Mouse (Mus musculus) adrenal gland, adult 8-10 months (tissue): ENCODE data around the gene Xbp1. TPM values are rescaled to one million over a fixed set of nuclear protein-coding genes. Genes with fewer than 3 reads are reported as not detected.
"Not testable (repeated sequence)": the region's sequence is repeated elsewhere in the genome, so short reads cannot be mapped to it uniquely, and the experiment has no call there.

Experiments
- DNase-seq: peaks from one replicate; pipeline ENCODE4 v3.0.0; 2022
- total RNA-seq, 4 experiments: library from RNA; stranded (reverse); gene quantifications; 2 replicates each; pipeline ENCODE4 v1.2.4; 2022

The Xbp1 gene
- total RNA-seq, 4 experiments from 2014 or later: 163 to 269 (median 179) TPM

DNA sequence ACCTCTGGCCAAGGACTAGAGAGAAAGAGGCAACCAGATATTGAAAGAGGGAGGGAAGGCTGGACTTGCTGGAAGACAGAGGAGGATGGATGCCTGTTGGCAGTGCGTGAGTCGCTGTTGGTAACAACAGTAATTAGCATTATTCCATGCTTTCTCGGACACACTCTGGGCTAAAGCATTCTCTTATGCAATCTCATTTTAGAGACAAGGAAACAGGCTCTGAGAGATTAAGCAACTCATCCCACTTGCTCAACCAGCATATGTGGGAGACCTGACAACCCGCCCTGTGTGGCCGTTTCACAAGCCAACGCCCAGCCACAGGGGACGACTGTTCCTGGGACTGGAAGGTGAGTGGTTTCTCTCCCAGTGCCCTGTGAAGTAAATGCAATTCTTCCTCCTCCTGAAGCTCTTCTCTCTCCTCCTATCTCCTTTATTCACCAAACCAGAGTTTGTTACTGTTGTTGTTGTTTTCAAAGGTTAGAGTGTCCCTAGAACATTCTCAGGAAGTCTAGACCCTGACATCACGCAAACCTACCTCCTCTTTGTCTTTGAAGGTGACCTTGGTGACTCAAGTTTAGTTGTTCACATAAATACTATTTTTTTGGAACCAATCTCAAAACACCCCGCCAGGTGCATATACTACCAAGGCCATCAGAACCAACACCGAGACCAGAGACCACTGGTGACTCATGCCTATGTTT is 18.0 kb upstream of the Xbp1 start:
- DNase-seq: peak; percentile 54

DNA sequence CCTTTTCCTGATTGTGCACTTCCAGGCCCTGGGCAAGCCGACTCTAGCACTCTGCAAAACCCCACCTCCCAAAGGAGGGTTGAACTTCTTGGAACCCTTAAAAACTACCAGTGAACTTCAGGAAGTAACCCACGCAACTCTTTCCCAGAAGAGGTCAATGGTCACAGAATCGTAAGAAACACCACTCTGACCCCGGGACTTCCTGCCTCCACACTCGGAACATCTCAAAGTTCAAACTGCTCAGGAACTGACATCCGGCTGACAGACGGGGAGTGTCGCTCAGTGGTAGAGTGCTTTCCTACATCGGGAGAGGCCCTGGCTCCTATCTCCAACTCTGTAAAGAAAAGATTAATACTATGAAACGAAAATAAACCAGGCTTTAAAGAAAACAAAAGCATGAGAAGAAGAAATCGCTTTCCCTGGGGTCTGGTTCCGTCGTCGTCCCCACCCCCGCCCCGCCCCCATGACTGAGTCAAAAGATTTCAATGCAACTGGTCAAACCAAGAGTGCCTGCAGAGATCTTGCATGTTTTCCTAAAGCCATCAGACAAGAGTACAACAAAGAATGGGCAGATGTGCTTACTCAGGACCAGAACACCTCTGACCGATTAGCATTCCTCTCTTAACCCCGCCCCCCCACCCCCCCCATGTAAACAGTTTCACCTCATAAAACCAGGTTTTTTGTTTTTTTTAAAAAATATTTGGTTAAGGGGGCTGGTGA is 14.4 kb upstream of the Xbp1 start:
- DNase-seq: peak; percentile 48

DNA sequence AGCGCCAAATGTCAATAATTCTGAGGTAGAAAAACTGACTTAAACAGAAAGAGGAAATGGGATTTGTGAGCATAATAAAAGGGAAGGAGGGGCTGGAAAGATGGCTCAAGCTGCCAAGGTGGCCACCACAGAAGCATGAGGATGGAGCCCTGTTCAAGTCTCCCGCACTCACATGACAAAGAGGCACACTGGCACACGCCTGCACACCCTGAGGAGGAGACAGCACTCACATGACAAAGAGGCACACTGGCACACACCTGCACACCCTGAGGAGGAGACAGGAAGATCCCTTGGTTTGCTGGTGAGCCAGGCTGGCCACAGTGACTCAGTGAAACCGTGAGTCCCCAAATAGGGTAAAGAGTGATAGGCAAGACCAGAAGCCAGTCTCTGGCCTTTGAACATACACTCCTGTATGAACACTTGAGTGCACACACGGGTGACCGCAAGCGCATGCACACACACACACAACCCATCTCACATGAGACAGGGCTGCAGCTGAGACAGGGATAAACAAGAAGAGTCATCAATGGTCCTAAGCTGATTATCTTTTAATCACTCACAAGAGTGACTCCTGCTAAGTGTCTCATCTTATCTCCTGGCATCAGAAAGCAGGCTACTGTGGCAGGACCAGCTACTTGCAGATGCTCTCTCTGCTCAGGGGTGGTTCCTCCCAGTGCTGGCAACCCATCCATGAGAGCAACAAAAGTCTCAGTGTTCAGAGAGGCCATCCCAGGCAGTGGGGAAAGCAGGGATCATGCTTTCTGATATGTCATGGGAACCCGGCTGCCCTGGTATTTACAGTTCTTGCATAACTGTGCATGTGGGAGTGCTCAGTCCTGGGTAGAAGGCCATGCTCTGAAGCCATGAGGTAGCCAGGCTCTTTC is 11.0 kb upstream of the Xbp1 start:
- DNase-seq: no peak

- DNase-seq: no peak
Observed at GRCm38 (mm10) chr11:5510099-5510391, 10.4 kb upstream of the Xbp1 start.

GRCm38 (mm10) chr11:5510686-5511085 is 9.8 kb upstream of the Xbp1 start:
- not testable (repeated sequence) for DNase-seq

DNA sequence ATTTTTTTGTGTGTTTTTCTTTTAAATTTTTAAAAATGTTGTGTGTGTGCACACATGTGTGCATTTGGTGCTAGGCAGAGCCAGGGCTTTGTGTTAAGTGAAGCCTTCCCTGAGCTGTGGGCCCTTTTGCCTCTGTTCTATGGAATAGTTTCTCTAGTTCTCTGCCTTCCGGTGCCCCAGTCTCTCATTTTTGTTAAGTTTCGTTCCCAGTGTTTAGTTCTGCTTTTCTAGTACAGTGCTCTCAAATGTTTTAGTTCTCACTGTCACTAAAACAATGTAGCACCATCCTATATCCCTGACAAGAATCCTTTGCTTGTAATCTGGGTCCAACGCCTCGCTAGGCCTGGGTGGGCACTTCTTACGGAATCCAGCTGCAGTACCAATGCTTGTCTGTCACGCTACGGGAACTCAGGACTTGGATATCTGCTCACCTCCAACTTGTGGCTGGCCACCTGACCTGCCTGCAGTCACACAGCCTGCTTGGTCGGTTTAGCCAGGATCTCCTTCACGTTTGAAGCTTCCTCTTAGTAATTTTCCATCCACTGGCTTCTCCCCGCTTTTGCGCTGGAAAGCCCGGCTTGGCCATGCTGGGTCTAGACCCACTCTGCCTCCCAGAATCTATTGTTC is 8.2 kb upstream of the Xbp1 start:
- DNase-seq: no peak

GRCm38 (mm10) chr11:5512961-5513360 is 7.5 kb upstream of the Xbp1 start:
- DNase-seq: no peak

DNA sequence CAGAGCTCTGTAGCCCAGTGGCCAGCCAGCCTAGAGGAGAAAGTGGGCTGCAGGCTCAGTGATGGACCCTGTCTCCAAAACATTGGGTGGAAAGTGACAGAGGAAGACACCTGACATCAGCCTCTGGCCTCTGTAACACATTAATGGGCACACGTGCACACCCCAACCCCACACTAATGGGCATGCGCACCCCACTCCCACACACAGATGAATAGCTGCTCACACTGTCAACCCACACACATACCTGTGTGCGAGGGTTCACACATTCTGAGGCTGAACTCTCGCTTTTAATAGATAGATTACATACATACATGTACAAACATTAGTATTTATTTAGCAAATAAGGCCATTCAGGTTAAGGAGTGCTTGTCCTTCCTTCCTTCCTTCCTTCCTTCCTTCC is 6.4 kb upstream of the Xbp1 start:
- no peak for DNase-seq

DNA sequence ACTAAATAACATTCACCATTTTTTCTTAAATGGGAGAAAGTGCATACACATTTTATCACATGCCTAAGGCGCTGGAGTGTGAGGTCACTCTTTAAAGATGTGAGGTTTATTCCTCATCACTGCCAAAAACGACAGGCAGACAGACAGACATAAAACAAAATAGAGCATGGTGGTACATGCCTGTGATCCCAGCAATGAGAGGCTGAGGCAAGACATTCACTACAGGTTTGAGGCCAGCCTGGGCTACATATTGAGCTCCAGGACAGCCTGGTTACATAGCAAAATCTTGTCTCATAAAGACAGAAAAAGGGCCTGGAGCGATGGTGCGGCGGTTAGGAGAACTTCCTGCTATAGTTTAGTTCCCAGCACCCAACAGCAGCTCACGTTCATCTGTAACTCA is 5.3 kb upstream of the Xbp1 start:
- DNase-seq: no peak

DNA sequence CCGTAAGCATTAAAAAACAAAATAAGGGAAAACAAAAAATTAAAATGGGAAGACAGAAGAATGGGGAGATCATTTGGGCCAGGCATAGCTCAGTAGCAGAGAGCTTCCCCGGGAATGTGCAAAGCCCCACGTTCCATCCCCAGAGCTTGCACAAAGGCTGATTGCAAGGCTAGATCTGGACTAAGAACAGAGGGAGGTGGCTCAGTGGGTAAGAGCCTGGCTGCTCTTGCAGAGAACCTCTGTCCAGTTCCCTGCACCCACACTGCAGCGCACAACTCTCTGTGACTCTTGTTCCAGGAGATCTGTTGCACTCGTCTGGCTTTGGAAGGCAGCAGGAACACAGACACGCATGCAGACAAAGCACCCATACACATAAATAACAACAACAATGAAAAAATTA is 4.8 kb upstream of the Xbp1 start:
- no peak for DNase-seq

GRCm38 (mm10) chr11:5516151-5516550 is 4.3 kb upstream of the Xbp1 start:
- no peak for DNase-seq

DNA sequence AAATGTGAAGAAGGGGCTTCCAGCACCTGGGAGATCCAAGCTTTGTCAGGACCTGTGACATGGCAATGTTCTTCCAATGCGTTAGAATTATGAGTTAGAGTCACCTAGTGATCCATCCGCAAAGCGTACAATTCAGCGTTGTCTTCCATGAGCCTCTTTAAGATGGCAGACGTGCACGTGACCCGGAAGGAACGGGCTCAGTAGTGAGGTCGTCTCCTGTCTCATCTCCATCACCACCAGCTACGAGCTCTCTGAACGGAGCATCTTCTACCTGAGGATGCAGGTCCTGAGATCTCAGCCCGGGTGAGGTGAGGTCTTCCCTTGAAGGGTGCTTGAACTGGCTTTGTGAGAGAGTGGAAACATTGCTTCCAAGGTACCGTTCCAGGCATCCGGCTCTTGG is 3.8 kb upstream of the Xbp1 start:
- DNase-seq: no peak

GRCm38 (mm10) chr11:5517346-5517745 is 3.1 kb upstream of the Xbp1 start:
- DNase-seq: no peak

DNA sequence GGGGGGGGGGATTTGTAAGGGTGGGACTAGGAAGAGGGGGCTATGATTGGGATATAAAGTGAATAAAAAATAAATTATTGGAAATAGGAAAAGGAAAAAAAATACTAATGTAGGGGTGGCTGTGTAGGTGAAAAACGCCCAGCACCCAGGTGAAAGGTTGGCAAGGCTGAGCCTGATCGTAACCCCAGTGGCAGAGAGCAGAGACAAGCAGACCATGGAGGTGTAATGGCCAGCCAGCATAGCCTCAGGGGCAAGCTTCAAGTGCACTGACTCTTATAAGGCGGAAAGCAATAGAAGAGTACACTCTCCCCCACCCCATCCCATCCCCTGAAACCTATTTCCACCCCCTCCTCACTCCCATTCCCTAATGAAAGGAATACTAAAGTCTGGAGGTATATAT is 778 bp upstream of the Xbp1 start:
- DNase-seq: no peak

DNA sequence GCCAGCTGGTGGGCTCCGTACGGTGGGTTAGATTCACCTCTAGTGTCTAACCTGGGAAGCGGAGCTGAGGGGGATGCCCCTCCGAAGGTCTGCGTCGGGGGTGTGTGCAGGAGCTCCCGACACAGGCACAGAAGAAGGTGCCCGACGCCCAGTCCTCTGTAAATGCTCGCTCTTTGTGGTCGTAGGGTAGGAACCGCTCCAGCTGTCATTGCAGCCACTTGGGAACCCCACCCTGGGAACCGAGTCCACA is 732 bp downstream of the Xbp1 start:
- no peak for DNase-seq

DNA sequence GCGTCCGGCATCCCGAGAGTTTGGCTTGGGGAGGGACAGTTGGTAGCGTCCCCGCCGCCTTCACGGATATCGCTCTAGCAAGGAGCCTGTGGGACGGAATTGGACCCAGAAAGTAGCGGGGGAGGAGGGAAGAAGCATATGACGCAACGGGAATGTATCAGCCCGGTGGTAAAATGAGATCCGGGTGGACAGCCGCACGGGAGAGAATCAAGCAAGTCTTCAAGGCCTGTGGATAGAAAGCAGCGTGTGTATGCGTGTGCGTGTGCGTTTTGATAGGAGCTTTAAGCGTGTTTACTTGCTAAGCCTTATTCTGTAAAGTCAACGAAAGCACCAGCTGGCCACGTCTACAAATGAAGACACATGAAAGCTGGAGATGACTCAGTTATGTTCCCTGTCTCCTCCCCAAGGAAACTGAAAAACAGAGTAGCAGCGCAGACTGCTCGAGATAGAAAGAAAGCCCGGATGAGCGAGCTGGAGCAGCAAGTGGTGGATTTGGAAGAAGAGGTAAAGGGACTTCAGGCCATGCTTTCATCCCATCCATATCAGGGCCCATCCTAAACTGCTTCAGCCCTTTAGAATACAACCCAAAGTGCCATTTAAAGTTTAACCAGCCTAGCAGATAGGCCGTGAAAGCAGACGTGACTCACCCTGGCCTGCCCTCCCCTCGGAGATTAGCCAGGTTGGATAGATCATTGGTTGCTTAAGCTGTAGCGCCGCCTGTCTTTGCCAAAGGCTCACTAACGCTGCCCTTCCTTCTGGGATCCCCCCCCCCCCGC is 1.2 kb downstream of the Xbp1 start:
- DNase-seq: peak; percentile 81

DNA sequence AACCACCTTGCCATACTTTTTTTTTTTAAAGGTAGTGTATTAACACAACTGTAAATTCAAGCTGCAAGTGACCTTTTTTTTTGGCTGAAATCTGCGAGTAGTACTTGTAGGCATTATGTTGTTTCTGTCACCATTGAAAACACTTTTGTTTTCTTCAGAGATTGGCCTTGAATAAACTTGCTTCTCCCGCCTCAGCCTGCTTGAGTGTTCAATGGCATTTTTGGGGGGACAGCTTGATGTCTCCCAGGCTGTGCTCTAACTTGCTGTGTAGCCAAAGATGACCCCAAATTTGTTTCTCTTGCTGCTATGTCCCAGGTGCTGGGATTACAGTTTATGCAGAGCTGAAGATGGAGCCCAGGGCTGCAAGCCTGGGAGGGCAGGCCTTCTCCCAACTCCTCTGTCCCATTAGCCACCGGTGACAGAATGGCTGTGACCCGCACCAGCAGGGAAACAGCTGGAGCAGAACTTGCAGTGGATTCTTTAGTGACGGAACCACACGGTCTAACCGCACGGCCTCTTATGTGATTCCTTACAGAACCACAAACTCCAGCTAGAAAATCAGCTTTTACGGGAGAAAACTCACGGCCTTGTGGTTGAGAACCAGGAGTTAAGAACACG is 2.4 kb downstream of the Xbp1 start:
- DNase-seq: no peak

DNA sequence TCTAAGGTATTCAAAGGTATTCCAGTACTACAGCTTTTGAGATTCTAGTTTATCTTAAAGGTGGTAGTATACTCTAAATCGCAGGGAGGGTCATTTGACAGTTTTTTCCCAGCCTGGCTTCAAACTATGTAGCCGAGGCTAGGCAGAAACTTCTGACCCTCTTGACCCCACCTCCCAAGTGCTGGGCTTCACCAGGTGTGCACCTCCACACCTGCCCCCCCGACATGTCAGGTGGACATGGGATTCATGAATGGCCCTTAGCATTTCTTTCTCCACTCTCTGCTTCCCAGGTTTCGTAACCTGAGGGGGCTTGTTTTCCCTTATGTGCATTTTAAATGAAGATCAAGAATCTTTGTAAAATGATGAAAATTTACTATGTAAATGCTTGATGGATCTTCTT is 5.0 kb downstream of the Xbp1 start:
- no peak for DNase-seq

- no peak for DNase-seq
Observed at GRCm38 (mm10) chr11:5526573-5527439, 6.3 kb downstream of the Xbp1 start.

GRCm38 (mm10) chr11:5527865-5528523 is 7.5 kb downstream of the Xbp1 start:
- DNase-seq: no peak

- no peak for DNase-seq
Observed at GRCm38 (mm10) chr11:5528841-5529240, 8.4 kb downstream of the Xbp1 start.
